Mouse (Mus musculus) embryonic facial prominence, embryonic 14.5 days (tissue): ENCODE data around the gene Gm10324. TPM values are rescaled to one million over a fixed set of nuclear protein-coding genes. Genes with fewer than 3 reads are reported as not detected.
"Not testable (repeated sequence)": the region's sequence is repeated elsewhere in the genome, so short reads cannot be mapped to it uniquely, and the experiment has no call there.

Experiments used
- ATAC-seq: fragments of 200-750 bp; cut with Nextera tagmentation; 2 replicates; pipeline ENCODE4 v1.8.0; 2017; ENCODE audit warnings: low read depth, moderate number of reproducible peaks, moderate TSS enrichment
- DNase-seq: peaks from one replicate; pipeline ENCODE4 v3.0.0-alpha.2; 2015; ENCODE audit warnings: low spot score
- H3K27ac ChIP-seq: fragments of 300-500 bp; sonication (generic); replicated peaks from 2 replicates; pipeline ENCODE4 v1.5.1; 2014; ENCODE audit warnings: low read depth, mild to moderate bottlenecking, low read length, moderate library complexity
- H3K27me3 ChIP-seq: fragments of 300-500 bp; sonication (generic); replicated peaks from 2 replicates; pipeline ENCODE4 v1.6.1; 2014; ENCODE audit warnings: low read length; ENCODE audit not compliant: control insufficient read depth, insufficient read depth
- H3K36me3 ChIP-seq: fragments of 300-500 bp; sonication (generic); 2 replicates; pipeline ENCODE4 v1.6.1; 2014; ENCODE audit warnings: low read length, mixed read lengths; ENCODE audit not compliant: control insufficient read depth, insufficient read depth
- H3K4me1 ChIP-seq: fragments of 300-500 bp; sonication (generic); 2 replicates; pipeline ENCODE4 v1.6.1; 2014; ENCODE audit warnings: antibody characterized with exemption, low read length; ENCODE audit not compliant: control insufficient read depth, insufficient read depth
- H3K4me2 ChIP-seq: fragments of 300-500 bp; sonication (generic); 2 replicates; pipeline ENCODE4 v1.6.1; 2014; ENCODE audit warnings: low read depth, mild to moderate bottlenecking, low read length, moderate library complexity, mixed read lengths
- H3K4me3 ChIP-seq: fragments of 300-500 bp; sonication (generic); 2 replicates; pipeline ENCODE4 v1.5.1; 2014; ENCODE audit warnings: low read depth, mild to moderate bottlenecking, low read length
- H3K9ac ChIP-seq: fragments of 300-500 bp; sonication (generic); 2 replicates; pipeline ENCODE4 v1.6.1; 2014; ENCODE audit warnings: low read depth, mild to moderate bottlenecking, low read length, moderate library complexity, mixed read lengths
- H3K9me3 ChIP-seq: fragments of 300-500 bp; sonication (generic); 2 replicates; pipeline ENCODE4 v1.6.1; 2016; ENCODE audit warnings: low read length; ENCODE audit not compliant: control insufficient read depth
- WGBS: fragments of 180-500 bp; shearing (Covaris S2); extraction: QIAGEN DNeasy Blood & Tissue Kit; methylation state at CpG from one replicate; pipeline ENCODE4 v1.1.7; 2014; 5-methylcytosine and 5-hydroxymethylcytosine counted together
- polyA plus RNA-seq: library from polyadenylated mRNA; unstranded; fragments of >200 nt; fragmentation: Nextera tagmentation; extraction: Ambion mirVana; gene quantifications from 2 replicates; pipeline ENCODE4 v1.2.1, GENCODE M21; 2014

Gm10324 gene
- not detected in 2 replicates for polyA plus RNA-seq

GRCm38 (mm10) chr13:66119247-66119646 is at the start of gene Gm10324:
Gene Gm10324 (plus strand): TSS chr13:66119547.
- not testable (repeated sequence) for H3K9me3 ChIP-seq, H3K36me3 ChIP-seq, H3K27me3 ChIP-seq, H3K4me2 ChIP-seq, H3K4me3 ChIP-seq, H3K9ac ChIP-seq, H3K4me1 ChIP-seq, DNase-seq, ATAC-seq, H3K27ac ChIP-seq
- WGBS = no CpG with 5 or more reads among the region's 2 CpGs

Other genes starting within 250 kb of the Gm10324 start
- gene Gm10772, start 108.0 kb downstream of the Gm10324 start, polyA plus RNA-seq = not detected in 2 replicates